Mouse (Mus musculus) right cerebral cortex, postnatal 36 days (tissue): ENCODE results near the gene Ccdc191.

Experiments used
- DNase-seq, 2 experiments: peaks; one replicate each; pipeline ENCODE4 v3.0.0; 2022; ENCODE audit warnings: low spot score in 2 of 2, mixed read lengths in 1 of 2

Gene Ccdc191

DNA sequence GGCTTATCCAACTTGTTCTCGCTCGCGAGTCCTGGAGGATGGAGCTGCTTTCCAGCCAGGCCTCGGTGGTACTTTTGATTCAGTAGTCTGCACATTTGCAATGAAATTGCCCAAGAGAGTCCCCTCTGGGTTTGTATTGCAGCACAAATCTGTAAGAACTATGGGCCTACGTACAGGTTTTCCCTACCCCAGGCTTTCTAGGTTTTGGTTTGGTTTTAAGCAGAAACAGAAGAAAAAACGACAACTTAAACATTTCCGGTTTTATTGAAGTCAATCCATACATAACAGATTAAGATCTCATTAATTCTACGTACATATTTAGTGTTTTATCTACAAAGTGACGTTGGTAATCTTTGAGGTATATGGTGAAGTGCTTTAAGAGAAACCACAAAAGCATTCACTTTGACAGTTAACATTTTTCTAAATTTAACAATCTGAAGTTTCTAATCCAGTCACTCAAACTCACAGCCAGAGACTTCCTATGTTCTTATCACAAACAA lies 90.6 kb downstream of the Ccdc191 start:
- no peak for DNase-seq

DNA sequence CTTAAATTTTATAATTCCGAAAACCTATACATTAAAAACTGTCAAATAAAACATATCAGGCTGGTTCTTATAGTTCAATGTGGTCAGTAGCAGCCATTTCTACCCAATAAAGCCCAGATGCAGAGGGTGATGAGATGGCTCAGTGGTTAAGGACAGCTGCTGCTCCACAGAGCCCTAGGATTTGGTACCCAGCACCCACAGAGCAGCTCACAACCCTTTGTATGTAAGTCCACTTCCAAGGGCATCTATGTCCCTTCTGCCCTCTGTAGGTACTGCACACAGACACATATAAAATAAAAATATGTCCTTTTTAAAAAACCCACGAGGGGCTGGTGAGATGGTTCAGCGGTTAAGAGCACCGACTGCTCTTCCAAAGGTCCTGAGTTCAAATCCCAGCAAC lies 96.7 kb downstream of the Ccdc191 start:
- DNase-seq = no peak

DNA sequence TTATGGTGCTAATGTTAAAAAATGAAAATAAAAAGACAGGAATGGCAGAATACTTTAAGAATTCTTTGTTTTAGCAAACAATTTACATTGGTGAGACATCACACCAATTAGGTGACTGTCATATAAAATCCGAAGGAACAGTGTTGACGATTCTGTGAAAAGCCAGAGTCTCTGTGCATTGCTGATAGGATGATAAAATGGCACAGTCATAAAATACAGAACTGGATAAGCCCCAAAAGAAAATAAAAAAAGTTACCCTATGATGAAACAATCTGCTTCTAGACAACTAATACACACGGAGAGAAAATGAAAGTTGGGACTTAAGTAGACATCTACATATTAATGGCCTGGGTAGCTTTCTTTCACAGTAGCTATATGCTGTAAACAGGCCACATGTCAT lies 105.0 kb downstream of the Ccdc191 start:
- no peak for DNase-seq

DNA sequence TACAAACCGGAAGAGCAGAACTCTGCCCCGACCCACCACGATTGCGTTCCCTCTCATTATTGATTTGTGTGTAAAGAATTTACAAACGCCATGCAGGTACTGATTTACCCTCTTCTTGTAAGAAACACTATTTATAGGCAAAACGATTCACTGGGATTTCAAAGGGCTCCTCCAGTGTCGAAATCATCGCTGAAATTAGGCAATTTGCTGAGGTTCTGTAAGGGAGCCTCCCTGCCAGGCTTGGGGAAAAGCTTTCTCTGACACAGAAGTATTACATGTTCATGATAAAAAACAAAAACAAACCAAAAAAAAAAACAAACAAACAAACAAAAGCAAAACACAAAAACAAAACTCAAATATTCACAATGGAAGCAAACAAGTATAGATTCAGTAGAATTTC lies 109.5 kb downstream of the Ccdc191 start:
- DNase-seq = no peak

DNA sequence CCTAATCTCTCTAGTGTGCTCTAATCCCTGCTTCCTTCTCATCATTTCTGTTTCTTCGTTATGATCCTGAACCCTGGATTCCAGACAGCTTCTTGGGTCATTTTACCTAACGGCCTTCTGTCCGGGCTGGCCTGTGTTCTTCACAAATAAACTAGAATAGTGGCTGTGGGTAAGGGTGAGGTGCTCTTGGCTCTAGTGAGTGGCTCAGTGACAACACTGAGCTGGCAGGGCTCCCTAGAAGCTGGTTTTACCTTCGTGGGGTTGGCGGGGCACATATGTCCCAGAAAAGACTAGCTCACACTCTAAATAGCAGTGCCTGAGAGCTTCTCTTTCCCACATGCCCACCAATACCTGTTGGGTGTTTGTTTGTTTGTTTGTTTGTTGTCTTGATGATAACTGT lies 109.9 kb downstream of the Ccdc191 start:
- DNase-seq = no peak

DNA sequence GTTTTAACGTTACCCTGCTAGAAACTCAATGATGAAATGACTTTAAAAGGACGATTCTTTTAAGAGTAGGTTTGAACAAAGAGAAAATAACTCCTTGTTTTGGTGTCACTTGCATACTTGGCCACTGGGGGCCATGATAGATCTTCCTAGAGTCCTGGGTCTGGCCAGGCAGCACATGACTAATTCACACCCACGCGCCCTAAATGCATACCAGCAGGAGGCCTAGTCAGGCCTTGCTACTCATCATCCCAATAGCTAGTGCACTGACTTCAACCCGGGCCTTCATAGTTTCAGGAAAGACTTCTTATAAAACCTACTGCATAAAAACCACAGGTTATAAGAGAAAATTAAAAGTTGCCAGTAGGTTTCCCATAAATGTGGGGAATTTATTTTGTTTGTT lies 112.5 kb downstream of the Ccdc191 start:
- DNase-seq = no peak

DNA sequence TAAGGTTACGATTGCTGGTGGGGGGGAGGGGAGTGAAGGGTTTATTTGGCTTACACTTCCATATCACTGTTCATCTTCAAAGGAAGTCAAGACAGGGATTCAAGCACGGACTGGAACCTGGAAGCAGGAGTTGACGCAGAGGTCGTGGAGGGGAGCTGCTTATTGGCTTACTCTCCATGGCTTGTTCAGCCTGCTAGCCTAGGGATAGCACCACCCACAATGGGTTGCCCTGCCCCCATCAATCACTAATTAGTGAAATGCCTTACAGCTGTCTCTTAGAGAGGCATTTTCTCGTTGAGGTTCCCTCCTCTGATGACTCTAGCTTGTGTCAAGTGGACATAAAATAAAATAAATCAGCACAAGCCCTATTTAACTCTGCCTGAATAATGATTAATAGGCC lies 121.4 kb downstream of the Ccdc191 start:
- no peak for DNase-seq
